Comparison of ENCODE assay signal across 29 mouse cellular contexts in genomic region chr1:87836453-87836852, GRCm38 (mm10). TPM values are rescaled to one million over a fixed set of nuclear protein-coding genes. Genes with fewer than 3 reads are reported as not detected.
A peak's percentile ranks its signal among the peaks of the same experiment; 100 is the strongest.
DNase-seq lines count a peak whose midpoint lies in the region; ATAC-seq and TF ChIP-seq lines count a peak whose summit lies in the region.
"Had no signal": no experiment of that assay in that cellular context is flagged by ENCODE, and none has a peak within 500 bp of the region (broad histone marks: within the 10 kb centered on the region; RNA-seq: fewer than 3 reads in every experiment).

No protein-coding gene starts in this region.

- no peak for DNase-seq in limb, embryonic 10.5 days (ENCODE audit: low spot score)
- no peak for DNase-seq in thymus, postnatal 36 days
- no peak for DNase-seq in gastrocnemius, postnatal 4 days (ENCODE audit: low spot score in 2 of 2)
- DNase-seq in cerebellum, postnatal 25 days, result no peak
- DNase-seq: adrenal gland, postnatal 25 days; cerebellum, adult 2 months; cerebellum, postnatal 14 days; kidney, adult 8-10 months; kidney, postnatal 10 days; layer of hippocampus, adult 9-11 months; liver, embryonic 13.5 days; lung, adult 18-20 months; lung, postnatal 4 days; right cerebral cortex, postnatal 25 days; thymus, postnatal 14 days had no signal

- H3ac ChIP-seq in myocyte (ENCODE audit: control insufficient read depth, insufficient read length), result no peak overlapping the region

- H3K4me1 ChIP-seq in limb, embryonic 12.5 days (replicated peaks), result peaks cover 3% of the 10 kb centered on the region
- H3K4me1 ChIP-seq in limb, embryonic 10.5 days, result peaks cover 5% of the 10 kb centered on the region
- H3K4me1 ChIP-seq in embryonic facial prominence, embryonic 12.5 days, result peaks cover 6% of the 10 kb centered on the region; the same call in 1 of the 2 replicates
- H3K4me1 ChIP-seq: hindbrain, embryonic 13.5 days; liver, embryonic 13.5 days; midbrain, embryonic 12.5 days; neural tube, embryonic 13.5 days had no signal

- no peaks in the 10 kb centered on the region for H3K9me3 ChIP-seq in limb, embryonic 12.5 days
- H3K9me3 ChIP-seq in limb, embryonic 10.5 days (replicated peaks), result no peaks in the 10 kb centered on the region
- no peaks in the 10 kb centered on the region for H3K9me3 ChIP-seq in embryonic facial prominence, embryonic 12.5 days
- H3K9me3 ChIP-seq: hindbrain, embryonic 13.5 days; limb, embryonic 15.5 days; liver, embryonic 13.5 days; megakaryocyte, embryonic 14.5 days; midbrain, embryonic 12.5 days; neural tube, embryonic 13.5 days had no signal

- peak overlapping the region; percentile 83; the same call in 1 of the 2 replicates for H3K27ac ChIP-seq in limb, embryonic 12.5 days
- no peak overlapping the region for H3K27ac ChIP-seq in limb, embryonic 10.5 days
- H3K27ac ChIP-seq in embryonic facial prominence, embryonic 12.5 days, result peak overlapping the region; percentile 50; the same call in 1 of the 2 replicates
- H3K27ac ChIP-seq: hindbrain, embryonic 13.5 days; limb, embryonic 15.5 days; liver, embryonic 13.5 days; midbrain, embryonic 12.5 days; neural tube, embryonic 13.5 days had no signal

- H3K79me2 ChIP-seq in myocyte (ENCODE audit: control insufficient read depth, insufficient read depth), result no peaks in the 10 kb centered on the region

- H3K9ac ChIP-seq in limb, embryonic 12.5 days (replicated peaks), result no peak overlapping the region
- H3K9ac ChIP-seq in embryonic facial prominence, embryonic 12.5 days, result no peak overlapping the region
- H3K9ac ChIP-seq: hindbrain, embryonic 13.5 days; limb, embryonic 15.5 days; liver, embryonic 13.5 days; midbrain, embryonic 12.5 days; neural tube, embryonic 13.5 days had no signal

- no peak for TF ChIP-seq POLR2A in myocyte (IDR thresholded peaks at IDR 0.05; ENCODE audit: insufficient read length, low read depth)

- no peak overlapping the region for H3K4me2 ChIP-seq in limb, embryonic 12.5 days
- no peak overlapping the region for H3K4me2 ChIP-seq in embryonic facial prominence, embryonic 12.5 days (replicated peaks)
- H3K4me2 ChIP-seq in myocyte (ENCODE audit: low read depth), result no peak overlapping the region
- H3K4me2 ChIP-seq: hindbrain, embryonic 13.5 days; limb, embryonic 15.5 days; liver, embryonic 13.5 days; midbrain, embryonic 12.5 days; neural tube, embryonic 13.5 days had no signal

- 65% methylated on average over 1 of the region's 1 CpGs for WGBS in limb, embryonic 12.5 days
- 69% methylated on average over 1 of the region's 1 CpGs for WGBS in limb, embryonic 10.5 days
- WGBS in embryonic facial prominence, embryonic 12.5 days, result 71% methylated on average over 1 of the region's 1 CpGs

- ATAC-seq in limb, embryonic 12.5 days (ENCODE audit: insufficient number of reproducible peaks, insufficient read depth, low FRiP score, low TSS enrichment, low read depth), result peak; percentile 59; the same call in 1 of the 2 replicates
- ATAC-seq in embryonic facial prominence, embryonic 12.5 days (ENCODE audit: insufficient number of reproducible peaks, insufficient read depth, low FRiP score, low TSS enrichment), result no peak
- ATAC-seq: CD4-positive, CD25-positive, alpha-beta regulatory T cell, adult 4 months; forebrain, embryonic 16.5 days; intestine, embryonic 16.5 days; lung, postnatal 0 days had no signal

- H3K27me3 ChIP-seq in limb, embryonic 12.5 days, result no peaks in the 10 kb centered on the region
- H3K27me3 ChIP-seq in limb, embryonic 10.5 days (ENCODE audit: low read depth, poor library complexity, severe bottlenecking), result no peaks in the 10 kb centered on the region
- no peaks in the 10 kb centered on the region for H3K27me3 ChIP-seq in embryonic facial prominence, embryonic 12.5 days
- H3K27me3 ChIP-seq in myocyte (ENCODE audit: control insufficient read depth, insufficient read depth, insufficient read length), result no peaks in the 10 kb centered on the region
- H3K27me3 ChIP-seq: hindbrain, embryonic 13.5 days; limb, embryonic 15.5 days; liver, embryonic 13.5 days; midbrain, embryonic 12.5 days; neural tube, embryonic 13.5 days had no signal

- no peaks in the 10 kb centered on the region for H3K36me3 ChIP-seq in limb, embryonic 12.5 days
- H3K36me3 ChIP-seq in limb, embryonic 10.5 days, result no peaks in the 10 kb centered on the region
- no peaks in the 10 kb centered on the region for H3K36me3 ChIP-seq in embryonic facial prominence, embryonic 12.5 days
- no peaks in the 10 kb centered on the region for H3K36me3 ChIP-seq in myocyte (ENCODE audit: control insufficient read depth, insufficient read depth)
- H3K36me3 ChIP-seq: hindbrain, embryonic 13.5 days; limb, embryonic 15.5 days; liver, embryonic 13.5 days; midbrain, embryonic 12.5 days; neural tube, embryonic 13.5 days had no signal

- no peak overlapping the region for H3K4me3 ChIP-seq in limb, embryonic 12.5 days (replicated peaks)
- no peak overlapping the region for H3K4me3 ChIP-seq in limb, embryonic 10.5 days
- no peak overlapping the region for H3K4me3 ChIP-seq in embryonic facial prominence, embryonic 12.5 days
- no peak overlapping the region for H3K4me3 ChIP-seq in myocyte
- H3K4me3 ChIP-seq: erythroblast, embryonic 14.5 days; hindbrain, embryonic 13.5 days; limb, embryonic 15.5 days; liver, embryonic 13.5 days; megakaryocyte, embryonic 14.5 days; midbrain, embryonic 12.5 days; neural tube, embryonic 13.5 days had no signal

TF ChIP-seq in myocyte, 11 proteins besides CTCF, POLR2A, EP300 and RAD21:
- TF ChIP-seq SRF (IDR thresholded peaks at IDR 0.05; ENCODE audit: control insufficient read depth, insufficient read length, low read depth) (no peak), TCF3 (IDR thresholded peaks at IDR 0.05; ENCODE audit: insufficient read length, low read depth) (no peak), MYOD1 (IDR thresholded peaks at IDR 0.05; ENCODE audit: control insufficient read depth in 1 of 3, insufficient read length in 2 of 3, low read depth in 2 of 3) (peak; percentile 79 to 96 (median 88))

RNA-seq across cellular contexts. Expression of gene Dgkd, which starts 16.6 kb away (rescaled TPM):
- 44.6 and 45.8 TPM in 2 replicates for polyA plus RNA-seq in limb, embryonic 12.5 days (2016; fragmentation: Nextera tagmentation; extraction: Ambion mirVana)
- polyA plus RNA-seq in limb, embryonic 10.5 days (2016; fragmentation: Nextera tagmentation; extraction: Ambion mirVana), result 38.8 and 39.7 TPM in 2 replicates
- polyA plus RNA-seq in embryonic facial prominence, embryonic 12.5 days (2016; fragmentation: Nextera tagmentation; extraction: Ambion mirVana), result 37.7 and 37.9 TPM in 2 replicates
- polyA plus RNA-seq in myocyte (2012; fragmentation: generic; extraction: Trizol), result 59.3 TPM
- total RNA-seq in gastrocnemius, postnatal 4 days (2021), result 10 to 100 TPM; 48.4 to 50.2 TPM

RNA-seq across cellular contexts. Expression of gene Sag, which starts 33.0 kb away (rescaled TPM):
- 2.7 and 3.8 TPM in 2 replicates for polyA plus RNA-seq in limb, embryonic 12.5 days (2016; fragmentation: Nextera tagmentation; extraction: Ambion mirVana)
- polyA plus RNA-seq in limb, embryonic 10.5 days (2016; fragmentation: Nextera tagmentation; extraction: Ambion mirVana), result 3.7 and 4.9 TPM in 2 replicates
- 3.7 and 3.9 TPM in 2 replicates for polyA plus RNA-seq in embryonic facial prominence, embryonic 12.5 days (2016; fragmentation: Nextera tagmentation; extraction: Ambion mirVana)
- polyA plus RNA-seq in myocyte (2012; fragmentation: generic; extraction: Trizol), result 0.72 TPM
- total RNA-seq in gastrocnemius, postnatal 4 days (2021), result under 1 TPM; 0.47 to 0.74 TPM
- total RNA-seq: midbrain, postnatal 0 days had no signal
- polyA plus RNA-seq: erythroblast, embryonic 14.5 days had no signal
